Mouse (Mus musculus) G1E (cell line): ENCODE measurements at regions not wholly inside any gene's neighbourhood (a gene's known extent, or its start where the extent isn't known, plus 50 kb on each side); places are given as distances from the start of the nearest gene placed in this dataset.

Experiments used
- CTCF ChIP-seq: IDR thresholded peaks from 2 replicates; pipeline ENCODE4 v1.5.1; 2012; ENCODE audit warnings: low read depth, low read length, inconsistent platforms, mixed read lengths
- GATA1 ChIP-seq: IDR thresholded peaks from 2 replicates; pipeline ENCODE4 v1.6.1; 2012; ENCODE audit warnings: borderline replicate concordance, low read length, inconsistent platforms, mixed read lengths
- POLR2AphosphoS5 ChIP-seq: IDR thresholded peaks from 2 replicates; pipeline ENCODE4 v1.6.1; 2012; ENCODE audit warnings: low read depth, low read length, inconsistent platforms; ENCODE audit not compliant: insufficient replicate concordance

- TF ChIP-seq POLR2AphosphoS5, result no peak
- TF ChIP-seq CTCF, result no peak
- TF ChIP-seq GATA1, result no peak
Measured at GRCm38 (mm10) chr7:75404955-75405354, 50.4 kb upstream of the Akap13 start.
